Mouse (Mus musculus) frontal cortex, postnatal 36 days (tissue): Measurements from ENCODE around the gene Gsta2.
"Not testable (repeated sequence)": the region's sequence is repeated elsewhere in the genome, so short reads cannot be mapped to it uniquely, and the experiment has no call there.

Experiments
- DNase-seq, 2 experiments: peaks; one replicate each; pipeline ENCODE4 v3.0.0; 2022; ENCODE audit warnings: low spot score in 2 of 2

The Gsta2 gene

GRCm38 (mm10) chr9:78365850-78366544, 10.4 kb upstream of the Gsta2 start:
- DNase-seq: no peak

GRCm38 (mm10) chr9:78364701-78365100, 9.1 kb upstream of the Gsta2 start:
- DNase-seq: no peak

- DNase-seq: no peak
Observed at GRCm38 (mm10) chr9:78363374-78363773, 7.8 kb upstream of the Gsta2 start.

GRCm38 (mm10) chr9:78360484-78360872, 4.9 kb upstream of the Gsta2 start:
- no peak for DNase-seq

GRCm38 (mm10) chr9:78359750-78360483, 4.3 kb upstream of the Gsta2 start:
- DNase-seq: no peak

GRCm38 (mm10) chr9:78358053-78358452, 2.5 kb upstream of the Gsta2 start:
- DNase-seq: peak; percentile 35 to 51

- DNase-seq: no peak
Observed at GRCm38 (mm10) chr9:78354665-78355578, 666 bp downstream of the Gsta2 start.

- DNase-seq: no peak
Observed at GRCm38 (mm10) chr9:78351504-78352220, 3.9 kb downstream of the Gsta2 start.

GRCm38 (mm10) chr9:78350007-78350406, 5.6 kb downstream of the Gsta2 start:
- DNase-seq: not testable (repeated sequence)

- DNase-seq: not testable (repeated sequence)
Observed at GRCm38 (mm10) chr9:78349141-78349540, 6.4 kb downstream of the Gsta2 start.

GRCm38 (mm10) chr9:78348206-78349004, 7.2 kb downstream of the Gsta2 start:
- DNase-seq: not testable (repeated sequence)

- DNase-seq: no peak
Observed at GRCm38 (mm10) chr9:78347004-78347403, 8.6 kb downstream of the Gsta2 start.

- not testable (repeated sequence) for DNase-seq
Observed at GRCm38 (mm10) chr9:78345235-78345634, 10.4 kb downstream of the Gsta2 start.

GRCm38 (mm10) chr9:78343055-78343454, 12.5 kb downstream of the Gsta2 start:
- not testable (repeated sequence) for DNase-seq

- DNase-seq: not testable (repeated sequence)
Observed at GRCm38 (mm10) chr9:78342494-78342893, 13.1 kb downstream of the Gsta2 start.

- peak; percentile 21 to 24 for DNase-seq
Observed at GRCm38 (mm10) chr9:78340324-78340723, 15.3 kb downstream of the Gsta2 start.

- DNase-seq: not testable (repeated sequence)
Observed at GRCm38 (mm10) chr9:78337050-78337449, 18.5 kb downstream of the Gsta2 start.

- DNase-seq: not testable (repeated sequence)
Observed at GRCm38 (mm10) chr9:78327289-78327688, 28.3 kb downstream of the Gsta2 start, which contains the start of gene Omt2b. Gene Omt2b (plus strand): TSS chr9:78327589.

- no peak for DNase-seq
Observed at GRCm38 (mm10) chr9:78319499-78319898, 36.1 kb downstream of the Gsta2 start.

- no peak for DNase-seq
Observed at GRCm38 (mm10) chr9:78314696-78315095, 40.9 kb downstream of the Gsta2 start, which contains the start of gene Omt2a. Gene Omt2a (minus strand): TSS chr9:78314796.
